Mouse (Mus musculus) cortical plate, adult 2 months (tissue): ENCODE measurements at regions not wholly inside any gene's neighbourhood (a gene's known extent, or its start where the extent isn't known, plus 50 kb on each side); places are given as distances from the start of the nearest gene placed in this dataset.

Source experiments
- CTCF ChIP-seq: fragments of 200-500 bp; IDR thresholded peaks from 2 replicates; pipeline ENCODE4 v1.5.1; 2011; ENCODE audit warnings: mild to moderate bottlenecking, control low read depth, low read length; ENCODE audit not compliant: insufficient read depth; ENCODE audit errors: extremely low read depth
- POLR2A ChIP-seq: fragments of 200-500 bp; IDR thresholded peaks from 2 replicates; pipeline ENCODE4 v1.6.1; 2011; ENCODE audit warnings: mild to moderate bottlenecking, low read length, control low read depth; ENCODE audit not compliant: insufficient read depth; ENCODE audit errors: extremely low read depth

DNA sequence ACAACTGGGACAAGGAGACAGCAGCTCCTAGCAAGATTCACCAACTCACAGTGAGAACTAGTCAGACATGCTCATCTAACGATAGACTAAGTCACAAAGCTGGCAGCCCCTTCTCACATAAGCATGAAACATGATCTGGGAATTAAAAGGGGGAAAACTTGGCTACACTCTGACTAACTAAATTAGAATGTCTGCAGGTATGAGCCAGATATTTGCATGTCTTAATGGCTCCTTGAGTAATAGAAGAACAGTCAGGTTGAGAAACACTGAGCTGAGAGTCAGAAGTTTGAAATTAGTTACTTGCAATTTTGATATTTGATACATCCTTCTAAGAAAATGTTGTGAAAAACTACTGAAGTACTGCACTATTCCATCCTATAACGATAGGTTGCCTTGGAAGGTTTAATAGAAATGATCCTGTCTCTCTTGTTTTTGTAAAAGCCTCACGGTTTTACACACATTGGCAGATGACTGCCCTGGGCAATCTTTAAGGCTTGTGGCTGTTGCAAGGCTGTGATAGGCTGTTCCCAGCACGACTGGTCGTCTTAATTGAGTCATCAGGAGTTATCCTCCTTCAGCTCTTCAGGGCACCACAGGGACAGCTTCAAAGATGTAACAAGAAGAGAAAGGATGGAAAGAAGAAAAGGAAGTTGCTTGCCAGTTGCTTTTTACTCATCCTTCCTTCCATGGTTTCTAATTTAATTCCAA lies 54.8 kb upstream of the Gpc5 start:
- TF ChIP-seq POLR2A: no peak
- no peak for TF ChIP-seq CTCF
